Mouse (Mus musculus) thymus, adult 2 months (tissue): ENCODE measurements at regions not wholly inside any gene's neighbourhood (a gene's known extent, or its start where the extent isn't known, plus 50 kb on each side); places are given as distances from the start of the nearest gene placed in this dataset.

Source experiments
- CTCF ChIP-seq: fragments of 200-500 bp; IDR thresholded peaks from 2 replicates; pipeline ENCODE4 v1.5.1; 2012; ENCODE audit warnings: mild to moderate bottlenecking, control low read depth, low read length, moderate library complexity, borderline replicate concordance; ENCODE audit not compliant: control insufficient read depth, poor library complexity, insufficient read depth; ENCODE audit errors: extremely low read depth
- POLR2A ChIP-seq: fragments of 200-500 bp; IDR thresholded peaks from 2 replicates; pipeline ENCODE4 v1.6.1; 2012; ENCODE audit warnings: mild to moderate bottlenecking, low read length, control low read depth, moderate library complexity; ENCODE audit not compliant: control insufficient read depth, poor library complexity, insufficient read depth; ENCODE audit errors: extremely low read depth

GRCm38 (mm10) chr8:26883770-26884169, 93.4 kb upstream of the Zfp703 start:
- TF ChIP-seq CTCF (no peak), POLR2A (no peak)
